Mouse (Mus musculus): ENCODE measurements around the gene Alg10b. TPM values are rescaled to one million over a fixed set of nuclear protein-coding genes. Genes with fewer than 3 reads are reported as not detected.
"Not testable (repeated sequence)": the region's sequence is repeated elsewhere in the genome, so short reads cannot be mapped to it uniquely, and the experiment has no call there.

Alg10b gene
- total RNA-seq (2021): 10 to 100 TPM; 29.8 to 32.1 TPM

DNA sequence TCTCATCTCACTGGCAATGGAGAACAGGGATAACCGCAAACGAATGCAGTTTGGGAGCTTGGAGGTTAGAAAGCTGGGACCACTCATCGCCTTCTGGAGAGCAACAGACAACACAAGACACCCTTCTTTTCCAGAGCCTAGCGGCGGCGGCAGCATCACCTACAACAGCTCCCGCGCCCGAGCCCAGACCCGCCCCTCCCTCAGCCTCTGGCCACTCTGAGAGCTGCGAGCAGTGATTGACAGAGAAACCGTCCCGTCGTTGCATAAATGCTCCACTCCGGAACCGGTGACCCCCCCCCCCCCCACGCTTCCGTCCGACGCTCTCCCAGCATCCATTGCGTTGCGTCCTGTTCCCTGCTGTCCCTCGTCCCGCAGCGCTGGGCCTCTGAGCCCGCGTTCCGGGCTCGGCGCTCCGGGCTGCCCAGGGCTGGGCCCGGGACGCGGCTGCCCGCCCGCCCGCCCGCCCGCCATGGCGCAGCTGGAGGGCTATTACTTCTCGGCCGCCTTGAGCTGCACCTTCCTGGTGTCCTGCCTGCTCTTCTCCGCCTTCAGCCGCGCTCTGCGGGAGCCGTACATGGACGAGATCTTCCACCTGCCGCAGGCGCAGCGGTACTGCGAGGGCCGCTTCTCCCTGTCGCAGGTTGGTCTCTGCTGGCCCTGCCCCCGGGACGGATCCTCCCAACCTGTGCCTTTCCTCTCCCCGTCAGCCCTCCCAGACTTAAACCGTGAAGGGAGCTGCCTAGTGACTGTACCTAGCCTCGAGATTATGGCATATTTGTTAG is at the start of gene Alg10b:
Alg10b (plus strand) TSS at position 343 of the 782 bp plus-strand sequence.
- DNase-seq: peak; percentile 73 to 77

GRCm38 (mm10) chr15:90183108-90183507 is 41.0 kb upstream of the Alg10b start:
- DNase-seq: not testable (repeated sequence)

GRCm38 (mm10) chr15:90183511-90183910 is 40.6 kb upstream of the Alg10b start:
- DNase-seq: no peak

DNA sequence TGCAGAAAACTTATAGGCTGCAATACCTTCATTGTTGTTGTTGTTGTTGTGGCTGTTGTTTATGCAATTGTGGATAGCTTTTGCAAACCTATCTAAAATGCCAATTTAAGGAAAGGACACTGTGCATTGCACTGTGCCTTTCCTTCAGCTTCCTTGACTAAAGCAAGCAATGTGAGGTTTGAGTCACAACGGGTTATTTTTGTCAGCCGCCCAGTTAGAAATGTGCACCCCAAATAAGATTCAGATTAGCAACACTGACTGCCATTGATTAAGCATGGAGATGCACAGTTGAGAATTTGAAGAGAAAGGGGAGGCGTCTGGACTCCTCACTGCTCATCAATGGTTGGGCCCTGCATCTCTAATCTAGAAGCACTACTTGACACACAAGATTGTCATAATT is 39.4 kb upstream of the Alg10b start:
- DNase-seq: no peak

GRCm38 (mm10) chr15:90189477-90189876 is 34.6 kb upstream of the Alg10b start:
- DNase-seq: no peak

DNA sequence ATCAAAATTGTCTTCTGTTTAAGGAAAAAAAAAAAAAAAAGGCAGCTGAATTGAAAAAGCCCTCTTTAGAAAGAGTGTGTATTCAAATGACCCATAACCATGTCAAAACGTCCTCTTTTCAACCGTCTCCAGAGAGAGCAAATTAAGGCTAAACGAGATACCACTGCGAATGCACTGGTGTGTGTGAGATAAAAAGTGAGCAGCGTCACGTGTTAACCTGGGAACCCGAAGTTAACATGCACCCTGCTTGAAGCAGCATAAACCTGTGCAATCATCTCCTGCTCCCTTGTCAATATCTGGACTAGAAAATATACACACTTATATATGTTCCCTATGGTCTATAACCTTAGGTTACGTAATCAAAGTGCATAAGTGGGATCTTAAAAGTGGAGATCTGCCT is 10.2 kb upstream of the Alg10b start:
- DNase-seq: no peak

- DNase-seq: peak; percentile 48 to 51
Measured at GRCm38 (mm10) chr15:90214913-90215312, 9.2 kb upstream of the Alg10b start.

DNA sequence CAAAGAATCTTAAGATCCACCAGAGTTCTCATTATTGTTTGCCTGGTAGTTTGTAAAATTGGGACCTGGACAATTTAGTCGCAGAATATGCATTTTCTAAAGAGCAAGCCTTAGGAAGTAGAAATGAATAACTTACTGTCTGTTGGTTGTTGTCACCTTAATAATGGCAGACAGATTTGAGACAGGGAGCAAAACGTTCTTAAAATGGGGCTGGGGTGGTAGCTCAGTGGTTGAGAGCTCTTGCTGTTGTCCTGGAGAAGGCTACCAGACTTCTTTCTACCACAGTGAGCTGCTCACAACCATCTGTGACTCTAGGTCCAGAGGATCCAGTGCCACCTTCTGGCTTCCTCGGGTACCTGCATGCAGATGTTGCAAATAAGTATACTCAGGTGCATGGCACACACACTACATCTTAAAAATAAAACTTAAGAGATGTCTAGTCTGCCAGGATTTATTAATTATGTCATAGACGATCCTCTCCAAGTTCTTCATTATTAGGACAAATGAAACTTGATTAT is 1.0 kb downstream of the Alg10b start:
- no peak for DNase-seq

GRCm38 (mm10) chr15:90237657-90238056 is 13.5 kb downstream of the Alg10b start:
- DNase-seq: no peak

GRCm38 (mm10) chr15:90244081-90244480 is 20.0 kb downstream of the Alg10b start:
- peak; percentile 33 to 50 for DNase-seq

GRCm38 (mm10) chr15:90249694-90250093 is 25.6 kb downstream of the Alg10b start:
- no peak for DNase-seq

- DNase-seq: no peak
Measured at GRCm38 (mm10) chr15:90282876-90283275, 58.8 kb downstream of the Alg10b start.

Small RNA genes within 50 kb of the gene (microRNA-seq; reads per million reads assigned to microRNA genes)
- gene Mir7648: 0 to 0.63 reads per million in 2 experiments

Measured in layer of hippocampus, postnatal 36 days (tissue).